Mouse (Mus musculus) myocyte (in vitro differentiated cells): ENCODE measurements around the gene Olfr710.

ENCODE experiments used
- E2F4 ChIP-seq: IDR thresholded peaks from one replicate; pipeline ENCODE4 v1.6.1; 2011; ENCODE audit warnings: mild to moderate bottlenecking, control low read depth, moderate library complexity; ENCODE audit not compliant: insufficient read depth
- MAX ChIP-seq: IDR thresholded peaks from one replicate; pipeline ENCODE4 v1.6.1; 2011; ENCODE audit warnings: low read depth, mild to moderate bottlenecking, control low read depth
- MYOD1 ChIP-seq, 3 experiments: IDR thresholded peaks; one replicate each; pipeline ENCODE4 v1.6.1; 2011; ENCODE audit warnings: control low read depth in 2 of 3, low read depth in 2 of 3, mild to moderate bottlenecking in 2 of 3, moderate library complexity in 1 of 3; ENCODE audit not compliant: insufficient read length in 2 of 3, control insufficient read depth in 1 of 3
- MYOG ChIP-seq, 3 experiments: IDR thresholded peaks; one replicate each; pipeline ENCODE4 v1.6.1; 2011; ENCODE audit warnings: control low read depth in 2 of 3, low read depth in 2 of 3, mild to moderate bottlenecking in 2 of 3; ENCODE audit not compliant: insufficient read length in 2 of 3, control insufficient read depth in 1 of 3, insufficient read depth in 1 of 3
- POLR2A ChIP-seq: IDR thresholded peaks from one replicate; pipeline ENCODE4 v1.6.1; 2011; ENCODE audit warnings: low read depth, mild to moderate bottlenecking, control low read depth, moderate library complexity; ENCODE audit not compliant: insufficient read length
- POLR2AphosphoS2 ChIP-seq: IDR thresholded peaks from one replicate; pipeline ENCODE4 v1.6.1; 2011; ENCODE audit warnings: low read depth, control low read depth; ENCODE audit not compliant: insufficient read length
- REST ChIP-seq: IDR thresholded peaks from one replicate; pipeline ENCODE4 v1.6.1; 2011; ENCODE audit warnings: mild to moderate bottlenecking, control low read depth, moderate library complexity; ENCODE audit not compliant: insufficient read depth, insufficient read length
- SRF ChIP-seq: IDR thresholded peaks from one replicate; pipeline ENCODE4 v1.6.1; 2011; ENCODE audit warnings: low read depth; ENCODE audit not compliant: control insufficient read depth, insufficient read length
- TCF12 ChIP-seq: IDR thresholded peaks from one replicate; pipeline ENCODE4 v1.6.1; 2011; ENCODE audit warnings: mild to moderate bottlenecking, control low read depth; ENCODE audit not compliant: poor library complexity, insufficient read depth, severe bottlenecking
- TCF3 ChIP-seq: IDR thresholded peaks from one replicate; pipeline ENCODE4 v1.6.1; 2011; ENCODE audit warnings: low read depth, control low read depth; ENCODE audit not compliant: insufficient read length
- USF1 ChIP-seq: IDR thresholded peaks from one replicate; pipeline ENCODE4 v1.6.1; 2011; ENCODE audit warnings: low read depth, mild to moderate bottlenecking, control low read depth, moderate library complexity

GRCm38 (mm10) chr7:106985236-106985635 lies 37.1 kb upstream of the Olfr710 start:
- no peak for TF ChIP-seq MAX
- TF ChIP-seq MYOD1 (IDR thresholded peaks at IDR 0.05; ENCODE audit: control insufficient read depth in 1 of 3, insufficient read length in 2 of 3, low read depth in 2 of 3): no peak
- TF ChIP-seq TCF12: no peak
- no peak for TF ChIP-seq POLR2A
- no peak for TF ChIP-seq REST
- no peak for TF ChIP-seq E2F4
- TF ChIP-seq MYOG (IDR thresholded peaks at IDR 0.05; ENCODE audit: control insufficient read depth in 1 of 3, insufficient read depth in 1 of 3, insufficient read length in 2 of 3, low read depth in 2 of 3): no peak
- TF ChIP-seq SRF: no peak
- no peak for TF ChIP-seq POLR2AphosphoS2
- no peak for TF ChIP-seq USF1
- TF ChIP-seq TCF3: no peak
